In genomic region chr7:28436271-28436904, GRCm38 (mm10) we compare ENCODE assay signal across 8 mouse cellular contexts. TPM values are rescaled to one million over a fixed set of nuclear protein-coding genes. Genes with fewer than 3 reads are reported as not detected.
DNase-seq lines count a peak whose midpoint lies in the region; ATAC-seq and TF ChIP-seq lines count a peak whose summit lies in the region.

No protein-coding gene starts in this region.

- H3K9ac ChIP-seq in embryonic facial prominence, embryonic 13.5 days: peak overlapping the region; percentile 98
- peak overlapping the region; percentile 85 for H3K9ac ChIP-seq in limb, embryonic 12.5 days (replicated peaks)
- peak overlapping the region; percentile 95 for H3K9ac ChIP-seq in midbrain, embryonic 15.5 days

- ATAC-seq in embryonic facial prominence, embryonic 13.5 days (ENCODE audit: insufficient number of reproducible peaks, insufficient read depth, low FRiP score, low TSS enrichment, low read depth): peak; percentile 100
- ATAC-seq in limb, embryonic 12.5 days (ENCODE audit: insufficient number of reproducible peaks, insufficient read depth, low FRiP score, low TSS enrichment, low read depth): peak; percentile 100
- ATAC-seq in midbrain, embryonic 15.5 days (replicated peaks): peak; percentile 99

- peak; percentile 64 for TF ChIP-seq CTCF in kidney, adult 2 months (conservative IDR thresholded peaks at IDR 0.05; ENCODE audit: insufficient read depth, insufficient read length, low read depth, low read length)
- peak; percentile 65 for TF ChIP-seq CTCF in spleen, adult 2 months (IDR thresholded peaks at IDR 0.05; ENCODE audit: extremely low read depth, insufficient read depth, insufficient read length, insufficient replicate concordance)

- DNase-seq in 3134 (ENCODE audit: extremely low read depth, insufficient read length, low spot score): peak; percentile 99
- DNase-seq in adrenal gland, postnatal 36 days: peak; percentile 100
- peak; percentile 100 for DNase-seq in heart, adult 18-20 months
- peak; percentile 100 for DNase-seq in kidney, adult 2 months
- DNase-seq in spleen, adult 2 months (ENCODE audit: low read depth in 1 of 2, low spot score in 2 of 2): peak; percentile 99 to 100

- H3K27me3 ChIP-seq in embryonic facial prominence, embryonic 13.5 days: no peaks in the 10 kb centered on the region
- H3K27me3 ChIP-seq in kidney, adult 2 months (replicated peaks; ENCODE audit: control insufficient read depth, insufficient read depth, low read length): no peaks in the 10 kb centered on the region
- H3K27me3 ChIP-seq in limb, embryonic 12.5 days: no peaks in the 10 kb centered on the region; the same call in 1 of the 2 replicates
- H3K27me3 ChIP-seq in midbrain, embryonic 15.5 days (replicated peaks): no peaks in the 10 kb centered on the region
- H3K27me3 ChIP-seq in spleen, adult 2 months (ENCODE audit: control insufficient read depth, insufficient read depth, low read length): no peaks in the 10 kb centered on the region

- TF ChIP-seq POLR2A in kidney, adult 2 months (IDR thresholded peaks at IDR 0.05; ENCODE audit: low read depth, low read length): no peak
- no peak for TF ChIP-seq POLR2A in spleen, adult 2 months (IDR thresholded peaks at IDR 0.05; ENCODE audit: low read depth, low read length)

- H3K9me3 ChIP-seq in embryonic facial prominence, embryonic 13.5 days: no peaks in the 10 kb centered on the region
- no peaks in the 10 kb centered on the region for H3K9me3 ChIP-seq in limb, embryonic 12.5 days
- H3K9me3 ChIP-seq in midbrain, embryonic 15.5 days: no peaks in the 10 kb centered on the region

- H3K27ac ChIP-seq in embryonic facial prominence, embryonic 13.5 days: peak overlapping the region; percentile 60; the same call in 1 of the 2 replicates
- peak overlapping the region; percentile 68 for H3K27ac ChIP-seq in kidney, adult 2 months (ENCODE audit: insufficient read depth, low read depth, low read length)
- peak overlapping the region; percentile 47; the same call in 1 of the 2 replicates for H3K27ac ChIP-seq in limb, embryonic 12.5 days
- H3K27ac ChIP-seq in midbrain, embryonic 15.5 days: peak overlapping the region; percentile 79
- H3K27ac ChIP-seq in spleen, adult 2 months (ENCODE audit: insufficient read depth, low read length): peak overlapping the region; percentile 92

- peak overlapping the region; percentile 85 for H3K4me2 ChIP-seq in embryonic facial prominence, embryonic 13.5 days
- H3K4me2 ChIP-seq in limb, embryonic 12.5 days: peak overlapping the region; percentile 66
- peak overlapping the region; percentile 78 for H3K4me2 ChIP-seq in midbrain, embryonic 15.5 days

- peak overlapping the region; percentile 86 for H3K4me3 ChIP-seq in embryonic facial prominence, embryonic 13.5 days
- H3K4me3 ChIP-seq in kidney, adult 2 months (ENCODE audit: insufficient read depth, low read depth, low read length): peak overlapping the region; percentile 94
- H3K4me3 ChIP-seq in limb, embryonic 12.5 days (replicated peaks): peak overlapping the region; percentile 82
- H3K4me3 ChIP-seq in midbrain, embryonic 15.5 days: peak overlapping the region; percentile 95
- H3K4me3 ChIP-seq in spleen, adult 2 months (ENCODE audit: extremely low read depth, insufficient read depth, insufficient read length): peak overlapping the region; percentile 75

- WGBS in embryonic facial prominence, embryonic 13.5 days: under 1% methylated on average over 53 of the region's 64 CpGs
- under 1% methylated on average over 56 of the region's 64 CpGs for WGBS in kidney, adult 2 months
- under 1% methylated on average over 45 of the region's 64 CpGs for WGBS in limb, embryonic 12.5 days
- under 1% methylated on average over 56 of the region's 64 CpGs for WGBS in midbrain, embryonic 15.5 days
- 1% methylated on average over 63 of the region's 64 CpGs for WGBS in spleen, adult 2 months

- H3K4me1 ChIP-seq in embryonic facial prominence, embryonic 13.5 days: peaks cover 42% of the 10 kb centered on the region
- peaks cover 3% of the 10 kb centered on the region; the same call in 1 of the 2 replicates for H3K4me1 ChIP-seq in kidney, adult 2 months (ENCODE audit: control insufficient read depth, insufficient read depth, low read length)
- peaks cover 35% of the 10 kb centered on the region for H3K4me1 ChIP-seq in limb, embryonic 12.5 days (replicated peaks)
- H3K4me1 ChIP-seq in midbrain, embryonic 15.5 days: peaks cover 45% of the 10 kb centered on the region
- H3K4me1 ChIP-seq in spleen, adult 2 months (ENCODE audit: control insufficient read depth, insufficient read depth, insufficient read length): peaks cover 13% of the 10 kb centered on the region

- peaks cover 12% of the 10 kb centered on the region; the same call in 1 of the 2 replicates for H3K36me3 ChIP-seq in embryonic facial prominence, embryonic 13.5 days
- no peaks in the 10 kb centered on the region for H3K36me3 ChIP-seq in kidney, adult 2 months (ENCODE audit: control insufficient read depth, insufficient read depth, low read length)
- H3K36me3 ChIP-seq in limb, embryonic 12.5 days: peaks cover 20% of the 10 kb centered on the region
- H3K36me3 ChIP-seq in midbrain, embryonic 15.5 days (replicated peaks): no peaks in the 10 kb centered on the region
- peaks cover 1% of the 10 kb centered on the region; the same call in 1 of the 2 replicates for H3K36me3 ChIP-seq in spleen, adult 2 months (ENCODE audit: control insufficient read depth, insufficient read depth, low read length)

RNA-seq across cellular contexts. Expression of gene Gmfg, which starts 0.9 kb away (rescaled TPM):
- total RNA-seq in adrenal gland, postnatal 36 days (2021): 1 to 10 TPM; 6.7 to 8.1 TPM
- 9.9 and 13.4 TPM in 2 replicates for polyA plus RNA-seq in embryonic facial prominence, embryonic 13.5 days (2015; fragmentation: Nextera tagmentation; extraction: Ambion mirVana)
- 1 to 10 TPM; 5.4 to 7.8 TPM for total RNA-seq in heart, adult 18-20 months (2021)
- polyA plus RNA-seq in kidney, adult 2 months (2012; rRNA removed): 8.4 and 14.5 TPM in 2 replicates
- polyA plus RNA-seq in limb, embryonic 12.5 days (2016; fragmentation: Nextera tagmentation; extraction: Ambion mirVana): 6.2 and 9.0 TPM in 2 replicates
- polyA plus RNA-seq in midbrain, embryonic 15.5 days (2015; fragmentation: Nextera tagmentation; extraction: Ambion mirVana): 3.2 and 3.4 TPM in 2 replicates
- polyA plus RNA-seq in spleen, adult 2 months (2012; rRNA removed): 43.1 and 46.2 TPM in 2 replicates

RNA-seq across cellular contexts. Expression of gene Lrfn1, which starts 15.4 kb away (rescaled TPM):
- 10 to 100 TPM; 15.6 to 17.5 TPM for total RNA-seq in adrenal gland, postnatal 36 days (2021)
- polyA plus RNA-seq in embryonic facial prominence, embryonic 13.5 days (2015; fragmentation: Nextera tagmentation; extraction: Ambion mirVana): 5.3 and 7.6 TPM in 2 replicates
- under 1 TPM; 0.46 to 0.65 TPM for total RNA-seq in heart, adult 18-20 months (2021)
- 2.5 and 3.1 TPM in 2 replicates for polyA plus RNA-seq in kidney, adult 2 months (2012; rRNA removed)
- polyA plus RNA-seq in limb, embryonic 12.5 days (2016; fragmentation: Nextera tagmentation; extraction: Ambion mirVana): 7.5 and 7.9 TPM in 2 replicates
- 20.9 and 23.0 TPM in 2 replicates for polyA plus RNA-seq in midbrain, embryonic 15.5 days (2015; fragmentation: Nextera tagmentation; extraction: Ambion mirVana)
- 2.7 and 3.3 TPM in 2 replicates for polyA plus RNA-seq in spleen, adult 2 months (2012; rRNA removed)

RNA-seq across cellular contexts. Expression of gene Paf1, which starts 43.6 kb away (rescaled TPM):
- total RNA-seq in adrenal gland, postnatal 36 days (2021): 10 to 100 TPM; 67.3 to 77.7 TPM
- 80.5 and 89.6 TPM in 2 replicates for polyA plus RNA-seq in embryonic facial prominence, embryonic 13.5 days (2015; fragmentation: Nextera tagmentation; extraction: Ambion mirVana)
- total RNA-seq in heart, adult 18-20 months (2021): 10 to 100 TPM; 39.5 to 44.5 TPM
- 72.6 and 78.4 TPM in 2 replicates for polyA plus RNA-seq in kidney, adult 2 months (2012; rRNA removed)
- 83.0 and 86.8 TPM in 2 replicates for polyA plus RNA-seq in limb, embryonic 12.5 days (2016; fragmentation: Nextera tagmentation; extraction: Ambion mirVana)
- 92.5 and 110 TPM in 2 replicates for polyA plus RNA-seq in midbrain, embryonic 15.5 days (2015; fragmentation: Nextera tagmentation; extraction: Ambion mirVana)
- polyA plus RNA-seq in spleen, adult 2 months (2012; rRNA removed): 85.1 and 88.6 TPM in 2 replicates

RNA-seq across cellular contexts. Expression of gene Med29, which starts 43.9 kb away (rescaled TPM):
- total RNA-seq in adrenal gland, postnatal 36 days (2021): 10 to 100 TPM; 33.6 to 47.4 TPM
- polyA plus RNA-seq in embryonic facial prominence, embryonic 13.5 days (2015; fragmentation: Nextera tagmentation; extraction: Ambion mirVana): 40.5 and 53.5 TPM in 2 replicates
- total RNA-seq in heart, adult 18-20 months (2021): 10 to 100 TPM; 21.8 TPM
- 71.9 and 72.1 TPM in 2 replicates for polyA plus RNA-seq in kidney, adult 2 months (2012; rRNA removed)
- 45.4 and 51.6 TPM in 2 replicates for polyA plus RNA-seq in limb, embryonic 12.5 days (2016; fragmentation: Nextera tagmentation; extraction: Ambion mirVana)
- polyA plus RNA-seq in midbrain, embryonic 15.5 days (2015; fragmentation: Nextera tagmentation; extraction: Ambion mirVana): 46.6 and 47.0 TPM in 2 replicates
- polyA plus RNA-seq in spleen, adult 2 months (2012; rRNA removed): 26.6 and 31.5 TPM in 2 replicates

RNA-seq across cellular contexts. Expression of gene Zfp36, which starts 56.3 kb away (rescaled TPM):
- total RNA-seq in adrenal gland, postnatal 36 days (2021): 10 to 100 TPM; 19.0 to 26.1 TPM
- 9.7 and 11.0 TPM in 2 replicates for polyA plus RNA-seq in embryonic facial prominence, embryonic 13.5 days (2015; fragmentation: Nextera tagmentation; extraction: Ambion mirVana)
- 10 to 100 TPM; 18.4 to 27.3 TPM for total RNA-seq in heart, adult 18-20 months (2021)
- polyA plus RNA-seq in kidney, adult 2 months (2012; rRNA removed): 24.6 and 25.5 TPM in 2 replicates
- polyA plus RNA-seq in limb, embryonic 12.5 days (2016; fragmentation: Nextera tagmentation; extraction: Ambion mirVana): 7.1 and 7.7 TPM in 2 replicates
- polyA plus RNA-seq in midbrain, embryonic 15.5 days (2015; fragmentation: Nextera tagmentation; extraction: Ambion mirVana): 3.2 and 3.3 TPM in 2 replicates
- 106 and 138 TPM in 2 replicates for polyA plus RNA-seq in spleen, adult 2 months (2012; rRNA removed)

Comparison
In these comparisons a context has a peak if more than half of its experiments do, and no peak if none do; other contexts are left out.
1. Peak in every context shown above with its lines: DNase-seq, ATAC-seq, H3K4me3 ChIP-seq and H3K27ac ChIP-seq.